Mouse (Mus musculus) common myeloid progenitor, adult 5-6 weeks (primary cell): ENCODE measurements at regions not wholly inside any gene's neighbourhood (a gene's known extent, or its start where the extent isn't known, plus 50 kb on each side); places are given as distances from the start of the nearest gene placed in this dataset.
A peak's percentile ranks its signal among the peaks of the same experiment; 100 is the strongest.
"Not testable (repeated sequence)": the region's sequence is repeated elsewhere in the genome, so short reads cannot be mapped to it uniquely, and the experiment has no call there.

Experiments used
- ATAC-seq: replicated peaks from 2 replicates; pipeline ENCODE4 v1.8.0; 2016; ENCODE audit warnings: low read depth, mild to moderate bottlenecking, moderate TSS enrichment, inconsistent platforms; ENCODE audit not compliant: poor library complexity, severe bottlenecking

DNA sequence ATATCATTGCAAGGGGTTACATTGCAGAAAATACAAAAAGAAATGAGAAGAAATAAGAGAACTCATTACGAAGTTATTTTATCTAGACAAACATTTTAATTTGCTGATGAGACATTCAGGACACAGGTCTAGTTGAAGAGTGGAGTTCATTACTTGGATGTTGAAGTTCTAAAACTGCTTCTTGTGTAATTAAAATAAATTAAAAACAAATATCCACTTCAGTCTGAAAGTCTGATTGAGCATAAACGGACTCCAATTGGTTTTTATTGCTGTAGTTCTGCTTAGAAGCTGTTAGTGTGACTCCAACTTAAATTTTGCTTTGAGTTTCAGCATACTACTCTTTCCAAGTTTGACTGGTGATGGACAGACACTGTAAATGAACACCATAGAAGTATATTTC is 238.3 kb downstream of the Mef2c start:
- no peak for ATAC-seq

DNA sequence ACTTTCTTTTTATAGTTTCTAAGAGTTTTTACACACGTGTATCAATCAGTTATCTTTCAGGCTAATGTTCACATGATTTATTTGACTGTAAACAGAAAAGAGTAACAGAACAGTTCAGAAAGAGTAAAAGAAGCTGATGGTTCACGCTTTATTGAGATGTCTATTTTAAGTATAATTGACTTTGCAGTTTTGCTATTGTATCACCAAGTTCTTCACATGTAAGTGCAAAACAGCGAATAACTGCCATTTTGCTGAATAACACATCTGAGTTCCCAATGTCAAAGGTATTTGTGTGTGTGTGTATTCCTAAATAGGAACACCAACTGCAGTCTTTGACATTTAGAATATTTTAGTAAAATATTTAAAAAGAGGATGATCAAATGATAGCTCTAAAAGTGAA is 238.7 kb downstream of the Mef2c start:
- no peak for ATAC-seq

DNA sequence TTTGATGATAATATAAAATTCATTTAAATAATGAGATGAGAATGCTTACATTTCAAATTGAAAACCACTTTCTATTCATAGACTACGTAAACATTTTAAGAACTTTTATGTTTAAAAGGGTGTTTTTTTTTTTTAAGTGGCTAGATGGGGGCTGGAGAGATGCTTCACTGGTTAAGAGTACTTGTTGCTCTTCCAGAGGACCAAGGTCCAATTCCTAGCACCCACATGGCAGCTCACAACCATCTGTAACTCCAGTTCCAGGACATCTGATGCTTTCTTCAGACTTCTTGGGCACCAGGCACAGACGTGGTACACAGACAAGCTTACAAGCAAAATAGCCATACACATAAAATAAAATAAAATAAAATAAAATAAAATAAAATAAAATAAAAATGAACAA is 239.5 kb downstream of the Mef2c start:
- no peak for ATAC-seq

DNA sequence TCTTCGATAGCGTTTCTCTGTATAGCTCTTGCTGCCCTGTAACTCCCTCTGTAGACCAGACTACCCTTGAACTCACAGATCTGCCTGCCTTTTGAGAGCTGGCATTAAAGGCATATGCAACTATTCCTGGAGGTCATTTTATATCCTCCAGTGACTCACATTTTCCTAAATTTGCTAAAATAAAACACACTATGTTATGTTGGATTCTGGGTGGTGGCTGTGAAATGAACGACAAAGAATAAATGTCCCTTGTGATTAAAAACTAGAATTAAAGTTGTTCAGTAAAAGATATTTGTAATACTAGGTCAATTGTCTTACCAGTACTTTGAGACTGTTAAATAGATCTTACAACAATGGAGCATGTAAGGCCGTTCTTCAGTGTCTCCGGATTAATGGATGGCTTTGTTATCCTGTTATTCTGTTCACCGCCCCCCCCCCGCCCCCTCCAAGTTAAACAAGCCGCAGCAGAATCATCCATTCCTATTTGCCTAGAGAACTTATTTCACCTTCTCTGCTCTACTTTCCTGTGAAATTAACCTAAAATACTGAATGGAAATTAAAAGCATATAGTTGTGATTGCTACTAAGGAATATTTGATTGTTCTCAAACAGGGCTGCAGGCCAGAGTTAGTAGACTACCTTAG is 240.4 kb downstream of the Mef2c start:
- no peak for ATAC-seq

DNA sequence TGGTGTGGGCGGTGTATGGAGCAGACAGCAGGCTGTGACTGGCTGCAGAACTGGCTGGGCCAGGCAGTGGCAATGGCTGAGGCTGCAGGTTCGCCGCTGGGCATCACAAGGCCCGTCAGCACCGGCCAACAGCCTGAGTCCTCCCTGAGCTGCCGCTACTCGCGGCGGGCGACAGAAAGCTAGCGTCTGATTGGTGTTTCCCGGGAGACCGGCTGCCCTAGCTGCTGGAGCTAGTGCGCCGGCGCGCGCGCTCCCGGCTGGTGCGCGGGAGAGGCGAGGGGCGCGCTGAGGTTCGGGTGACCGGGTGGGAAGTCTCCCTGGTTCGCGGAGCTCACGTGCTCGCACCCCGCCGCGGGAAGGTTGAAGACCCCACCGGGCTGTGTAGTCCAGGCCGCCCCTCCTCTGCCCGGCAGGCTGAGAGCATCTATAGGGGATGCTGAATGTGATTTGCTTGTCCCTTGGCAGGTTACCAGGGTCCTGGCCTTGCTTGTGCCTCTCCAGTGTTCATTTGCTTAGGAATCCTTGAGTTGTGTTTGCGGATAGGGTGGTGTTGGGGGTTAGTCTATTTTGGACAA is 241.2 kb downstream of the Mef2c start:
- ATAC-seq = peak; percentile 65

DNA sequence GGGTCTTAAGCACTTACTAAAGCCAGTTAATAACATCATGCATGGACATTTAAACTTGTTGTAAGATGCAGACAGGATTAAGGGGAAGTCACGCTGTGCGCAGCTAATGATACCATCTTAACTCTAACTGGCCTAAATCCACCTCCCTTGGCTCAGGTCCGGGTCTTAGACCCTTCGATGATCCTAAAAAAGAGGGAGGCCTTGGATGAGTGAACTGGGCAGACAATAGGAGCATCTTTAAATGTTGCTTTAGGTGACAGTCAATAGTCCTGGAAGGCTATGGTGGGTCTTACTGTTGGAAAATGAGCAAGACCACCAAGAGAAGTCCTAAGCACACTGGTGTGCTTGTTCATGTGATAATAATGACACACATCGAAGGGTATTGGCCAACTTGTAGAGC is 242.1 kb downstream of the Mef2c start:
- no peak for ATAC-seq

DNA sequence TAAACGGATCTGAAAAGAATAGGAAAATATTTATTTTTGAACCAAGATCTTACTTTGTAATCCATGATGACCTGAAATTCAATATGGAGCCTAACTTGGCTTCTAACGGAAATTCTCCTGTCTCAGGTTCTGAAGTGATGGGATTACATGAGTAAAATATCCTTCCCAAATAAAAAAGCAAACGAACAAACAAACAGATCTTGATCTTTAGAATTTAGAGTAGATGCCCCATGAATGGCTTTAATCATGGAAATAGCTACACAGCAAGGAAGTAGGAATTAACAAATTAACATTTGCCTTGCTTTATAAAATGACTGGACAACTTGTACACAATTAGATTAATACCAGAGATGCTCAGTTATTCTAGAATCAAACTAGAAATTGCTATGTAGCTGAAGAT is 243.8 kb downstream of the Mef2c start:
- ATAC-seq = no peak

DNA sequence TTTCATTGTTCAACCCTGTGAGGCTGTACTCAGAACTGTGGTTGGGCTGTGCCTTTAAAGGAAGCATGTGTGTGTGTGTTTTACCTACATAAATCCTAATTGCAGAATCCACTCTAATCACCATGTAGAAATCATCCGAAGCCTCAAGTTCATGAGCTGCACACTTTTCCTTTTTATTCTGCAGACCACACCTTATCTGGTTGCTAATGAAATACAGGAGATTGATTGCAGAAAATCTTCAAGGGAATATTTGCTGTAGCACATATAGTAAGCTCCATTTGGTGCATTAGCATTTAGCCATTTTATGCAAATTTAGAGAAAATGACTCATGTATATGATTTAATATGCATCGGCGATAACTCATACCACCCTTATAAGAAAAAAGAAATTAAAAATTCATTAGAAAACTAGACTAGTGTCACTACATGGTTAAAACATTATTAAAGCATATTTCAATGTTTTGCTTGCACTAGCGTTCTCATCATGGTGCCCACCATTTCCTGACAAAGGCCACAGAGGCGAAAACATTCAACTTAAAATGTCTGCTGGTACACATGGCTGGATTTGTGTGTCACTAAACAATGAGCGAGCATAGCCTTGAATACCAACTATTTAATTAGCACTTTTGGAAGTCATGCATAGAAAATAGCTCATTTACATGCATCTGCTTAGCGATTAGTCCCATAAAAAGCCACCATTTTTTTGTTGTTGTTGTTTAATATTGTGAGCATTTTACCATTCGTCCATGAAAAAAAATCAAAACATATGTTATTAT is 245.7 kb downstream of the Mef2c start:
- ATAC-seq = no peak

DNA sequence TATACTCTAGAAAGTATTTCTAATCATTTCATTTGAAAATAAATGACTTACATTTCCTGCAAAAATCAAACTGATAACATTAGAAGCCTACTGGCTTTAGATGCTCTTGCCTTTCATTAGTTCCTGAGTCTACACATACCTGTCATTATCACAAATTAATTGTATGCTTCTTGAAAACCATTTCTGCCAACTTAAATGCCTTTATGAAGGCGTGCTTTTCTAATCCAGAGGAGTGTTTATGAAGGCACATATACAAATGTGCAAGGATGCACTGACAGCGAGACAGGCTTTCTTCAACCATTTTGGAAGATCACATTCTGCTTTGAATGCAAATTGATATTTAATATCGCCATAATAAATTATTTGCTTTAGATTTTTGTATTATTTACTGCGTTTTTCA is 246.6 kb downstream of the Mef2c start:
- no peak for ATAC-seq

DNA sequence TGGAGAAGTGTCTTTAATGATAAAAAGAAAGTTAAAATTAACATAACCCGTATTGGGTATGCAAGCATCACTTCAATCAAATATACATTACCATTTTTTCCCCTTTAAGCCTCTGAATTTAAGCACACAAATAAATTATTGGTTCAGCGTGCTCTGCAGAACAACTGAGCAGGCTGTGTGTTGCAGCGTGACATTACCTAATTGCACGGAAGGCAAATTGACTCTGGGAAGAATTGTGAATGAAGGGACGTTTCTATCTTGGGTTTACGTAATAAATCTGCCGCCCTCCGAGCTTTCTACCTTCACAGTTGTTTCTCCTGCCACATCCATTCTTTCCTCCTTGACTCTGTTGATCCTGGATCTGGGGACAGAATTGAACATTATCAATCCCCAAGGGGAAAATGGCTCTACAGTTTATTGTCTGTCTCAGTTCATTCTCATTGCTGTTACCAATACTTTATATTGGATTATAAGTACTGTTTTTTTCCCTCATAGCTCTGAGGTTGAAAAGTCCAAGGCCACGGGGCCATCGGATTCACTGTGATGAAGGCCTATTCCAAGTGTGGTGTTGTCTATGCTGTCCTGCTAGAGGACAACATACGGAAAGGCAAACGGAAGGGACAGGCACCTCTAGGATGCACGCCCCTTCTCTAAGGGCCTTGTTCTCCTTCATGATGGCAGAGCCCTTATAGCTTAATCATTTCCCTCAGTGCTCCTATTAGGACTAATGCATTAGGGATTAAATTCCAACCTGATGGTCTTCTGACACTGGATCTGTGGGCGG is 256.7 kb downstream of the Mef2c start:
- no peak for ATAC-seq

DNA sequence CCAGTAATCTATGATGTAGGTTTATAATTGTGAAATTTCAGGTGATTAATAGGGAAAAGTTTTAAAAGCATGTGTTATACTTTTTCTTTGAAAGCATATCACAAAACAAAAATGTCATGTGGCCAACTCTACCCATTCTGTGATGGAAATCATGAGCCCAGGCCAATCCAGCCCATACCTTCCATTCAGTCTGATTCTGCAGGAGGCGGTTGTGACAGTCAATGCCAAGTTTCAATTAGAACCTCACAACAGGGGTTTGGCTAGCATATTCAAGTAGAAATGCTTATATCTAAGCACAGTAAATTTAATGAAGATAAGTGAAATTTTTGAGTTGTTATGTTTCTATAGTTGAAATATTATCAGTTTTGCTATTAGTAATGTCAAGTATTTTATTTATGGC is 258.6 kb downstream of the Mef2c start:
- ATAC-seq = no peak

DNA sequence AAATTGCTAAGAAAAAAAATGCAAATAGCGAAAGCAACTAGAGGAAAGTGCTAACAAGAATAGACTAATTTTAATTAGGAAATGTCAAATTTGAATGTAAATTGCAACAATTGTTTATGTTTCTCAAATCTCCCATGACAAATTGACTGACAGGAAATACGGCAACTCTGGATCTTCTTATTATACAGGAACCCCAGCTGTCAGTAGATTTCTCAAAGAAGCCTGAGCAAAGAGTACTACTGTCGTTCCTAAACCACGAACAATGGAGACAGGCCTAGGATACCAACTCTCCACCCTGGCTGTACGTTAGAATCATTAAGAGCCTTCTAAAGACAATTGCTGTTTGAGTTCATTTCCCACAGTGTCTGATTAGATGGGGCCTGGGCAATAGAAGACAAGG is 259.5 kb downstream of the Mef2c start:
- not testable (repeated sequence) for ATAC-seq

DNA sequence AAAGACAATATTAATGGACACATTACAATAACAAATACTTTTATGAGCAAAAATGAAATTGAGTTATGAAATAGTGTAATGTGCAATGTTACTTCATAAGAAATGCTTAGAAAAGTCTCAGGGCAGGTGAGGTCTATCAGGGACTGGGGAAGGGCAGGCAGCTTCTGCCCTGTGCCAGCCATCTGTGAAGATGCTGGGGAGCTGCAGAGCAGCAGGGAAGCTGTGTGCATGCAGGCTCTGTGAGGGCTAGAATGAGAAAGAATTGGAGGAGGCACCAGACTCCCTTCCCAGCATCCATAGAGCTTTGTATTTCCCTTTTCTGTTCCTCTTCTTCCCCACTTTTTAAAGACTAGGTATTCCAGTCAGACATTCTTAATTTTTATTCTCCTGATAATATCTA is 281.8 kb downstream of the Mef2c start:
- ATAC-seq = no peak

DNA sequence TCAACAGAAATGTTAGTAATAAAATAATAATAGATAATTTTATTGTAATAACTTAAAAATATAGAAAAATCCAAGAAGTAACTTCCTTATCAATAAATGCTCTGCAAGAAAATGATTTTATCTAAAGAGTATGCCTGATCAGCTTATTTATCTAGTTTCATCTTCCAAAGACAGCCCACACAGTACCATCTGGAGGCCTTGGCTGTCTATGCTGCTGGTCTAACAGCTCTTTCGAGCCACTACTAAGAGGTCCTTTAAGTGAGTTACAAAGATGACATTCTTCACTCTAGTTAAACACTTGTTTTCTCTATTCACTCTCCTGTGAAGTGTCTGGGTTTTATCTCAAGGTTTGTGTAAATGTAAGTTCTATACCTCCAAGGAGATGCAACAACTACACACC is 305.7 kb downstream of the Mef2c start:
- no peak for ATAC-seq

DNA sequence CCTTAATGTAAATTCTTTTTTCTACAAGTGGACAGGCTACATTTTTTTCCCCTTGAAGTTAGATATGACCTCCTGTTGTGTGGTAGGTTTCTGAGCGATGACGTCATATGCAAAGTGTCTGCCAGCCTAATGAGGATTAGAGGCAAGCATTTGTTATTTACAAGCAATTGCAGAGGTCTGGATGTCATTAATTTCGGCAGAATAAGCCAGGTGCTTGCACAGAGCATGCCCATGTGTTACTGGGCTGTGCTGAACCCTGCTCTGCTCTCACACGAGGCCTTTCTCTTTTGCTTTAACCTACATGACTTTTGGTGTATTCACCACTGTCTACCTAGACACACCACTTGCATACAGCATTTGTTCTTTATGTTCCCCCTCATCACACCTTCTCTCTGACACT is 316.5 kb downstream of the Mef2c start:
- no peak for ATAC-seq

DNA sequence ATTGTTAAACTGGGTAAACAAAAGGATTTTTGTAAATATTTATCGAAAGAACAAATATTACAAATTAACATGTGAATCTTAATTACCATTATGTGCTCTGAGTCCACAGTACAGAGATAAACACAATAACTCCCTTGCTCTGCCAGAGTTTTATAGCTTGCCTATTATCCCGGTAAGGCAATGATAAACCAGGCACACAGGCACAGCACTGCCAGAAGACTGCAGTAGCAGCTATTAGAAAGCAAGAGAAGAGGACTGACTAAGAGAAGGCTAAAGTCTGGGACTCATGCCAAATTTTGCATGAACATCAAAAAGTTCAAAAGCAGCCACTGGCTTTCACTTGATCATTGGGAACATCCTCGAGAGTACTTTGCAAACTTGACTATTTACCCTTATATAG is 316.9 kb downstream of the Mef2c start:
- ATAC-seq = no peak

DNA sequence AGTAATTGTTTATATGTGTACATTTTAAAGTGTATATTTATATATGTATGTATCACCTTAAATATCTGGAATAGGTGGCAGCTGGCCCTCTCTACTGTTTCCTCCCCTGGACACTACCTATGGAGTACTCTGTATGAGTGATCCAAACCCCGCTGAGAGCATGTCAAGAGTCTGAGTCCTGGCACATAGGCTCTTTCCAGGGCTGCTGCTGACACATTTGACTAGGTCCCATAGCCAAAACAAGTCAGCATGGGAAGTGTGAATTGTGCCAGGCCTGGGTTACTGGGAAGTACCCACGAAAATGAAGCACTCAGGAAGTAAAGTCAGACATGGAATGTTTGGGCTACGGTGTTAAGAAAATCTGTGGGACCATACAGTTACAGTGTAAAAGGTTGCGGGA is 321.1 kb downstream of the Mef2c start:
- ATAC-seq = no peak

DNA sequence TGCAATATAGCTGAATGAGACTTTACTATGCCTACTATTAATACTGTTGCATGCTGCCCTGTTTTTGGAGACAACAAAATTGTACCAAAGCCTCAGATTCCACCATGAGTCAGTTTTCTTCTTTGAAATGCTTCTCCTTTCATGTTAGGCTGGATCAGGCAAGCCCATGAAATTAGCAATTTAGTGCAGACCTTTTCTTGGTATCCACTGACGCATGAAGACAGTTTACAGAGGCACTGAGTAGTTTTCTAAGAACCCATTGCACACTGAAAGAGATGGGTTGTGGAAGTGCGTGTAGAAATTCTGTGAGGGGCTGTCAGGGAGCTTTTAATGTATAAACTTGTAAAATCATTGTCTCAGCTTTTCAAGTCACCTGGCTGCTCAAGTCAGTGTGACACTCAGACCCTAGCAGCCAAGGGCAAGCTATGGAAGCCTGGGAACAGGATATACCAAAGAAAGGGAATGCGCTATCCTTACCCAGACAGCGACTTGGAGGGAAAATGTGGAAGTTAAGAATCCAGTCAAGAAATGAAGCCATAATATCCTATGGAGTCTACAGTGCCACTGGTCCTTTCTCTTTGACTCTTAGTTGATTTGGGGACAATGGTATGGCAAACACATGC is 323.1 kb downstream of the Mef2c start:
- no peak for ATAC-seq

DNA sequence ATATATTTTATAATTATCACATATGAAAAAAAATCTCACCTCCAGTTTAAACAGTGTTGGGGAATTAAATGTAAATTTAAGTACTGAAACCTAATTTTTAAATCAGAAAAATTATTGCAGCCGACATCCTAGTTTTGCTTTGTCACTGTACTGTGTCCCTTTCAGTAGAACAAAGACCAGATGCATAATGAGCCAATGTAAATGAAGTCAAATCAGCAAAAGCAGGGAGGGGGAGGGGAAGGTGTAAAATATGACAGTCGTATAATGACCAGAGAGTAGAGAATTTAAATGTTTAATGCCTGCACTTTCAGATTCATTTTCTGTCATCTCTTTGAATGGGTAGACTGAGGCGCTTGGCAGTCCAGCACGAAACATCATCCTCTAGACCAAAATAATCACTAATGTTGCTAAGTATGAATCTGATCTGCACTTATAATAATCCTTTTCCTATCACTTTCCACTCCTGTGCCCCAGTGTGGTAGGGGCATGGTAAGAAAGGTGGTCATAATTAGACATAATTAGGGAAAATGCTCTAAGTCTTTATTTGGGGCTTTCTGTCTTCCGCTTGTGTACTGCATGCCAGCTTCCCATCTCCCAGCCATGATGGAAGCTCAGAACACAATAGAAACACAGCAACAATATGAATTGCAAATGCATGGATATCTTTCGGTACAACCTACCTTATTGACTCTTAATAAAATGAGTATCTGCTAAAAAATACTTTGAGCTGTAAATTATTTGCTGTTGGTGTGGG is 356.0 kb upstream of the Tmem161b start:
- ATAC-seq = no peak

DNA sequence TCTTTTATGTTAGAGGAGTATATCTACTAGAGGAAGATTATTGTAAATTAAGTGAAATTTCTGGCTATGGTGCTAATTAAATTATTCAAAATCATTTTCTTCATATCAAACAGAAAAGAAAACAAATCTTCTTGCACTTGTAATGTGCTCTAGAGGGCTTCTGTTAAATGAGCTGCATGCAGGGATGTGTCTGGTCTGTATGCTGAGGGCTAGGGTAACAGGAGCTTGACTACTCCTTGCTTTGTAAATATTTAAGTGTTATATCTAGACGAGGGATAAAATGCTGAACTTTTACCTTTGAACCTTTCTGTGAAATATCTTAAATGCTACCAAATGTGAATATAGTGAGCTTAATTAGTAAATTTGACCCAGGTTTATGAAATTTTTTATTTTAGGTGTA is 354.9 kb upstream of the Tmem161b start:
- no peak for ATAC-seq
